Mouse (Mus musculus): ENCODE measurements around the gene Dnajb8. TPM values are rescaled to one million over a fixed set of nuclear protein-coding genes. Genes with fewer than 3 reads are reported as not detected.

Gene Dnajb8
- polyA plus RNA-seq, 1 experiment from 2014 or later, result not detected

GRCm38 (mm10) chr6:88209453-88209852, 12.6 kb upstream of the Dnajb8 start:
- H3K27ac ChIP-seq (ENCODE audit: low read depth, low read length), result no peak overlapping the region
- H3K9me3 ChIP-seq (replicated peaks; ENCODE audit: control insufficient read depth, low read length), result no peaks in the 10 kb centered on the region
- DNase-seq (ENCODE audit: low spot score) (no peak), ATAC-seq (no peak)
- no peak overlapping the region for H3K4me2 ChIP-seq (ENCODE audit: low read length)
- no peak overlapping the region for H3K4me3 ChIP-seq (ENCODE audit: low read depth, low read length)
- peaks cover 33% of the 10 kb centered on the region for H3K27me3 ChIP-seq (replicated peaks; ENCODE audit: control insufficient read depth, insufficient read depth, low read length)
- WGBS, result 77% methylated on average over 5 of the region's 5 CpGs
- no peak overlapping the region for H3K9ac ChIP-seq (ENCODE audit: low read length)
- no peaks in the 10 kb centered on the region for H3K4me1 ChIP-seq (ENCODE audit: control insufficient read depth, insufficient read depth, low read length)
- no peaks in the 10 kb centered on the region for H3K36me3 ChIP-seq (ENCODE audit: control insufficient read depth, insufficient read depth, low read length)

- Histone ChIP-seq H3K9me3 (replicated peaks; ENCODE audit: control insufficient read depth, low read length) (no peaks in the 10 kb centered on the region), H3K4me3 (ENCODE audit: low read depth, low read length) (no peak overlapping the region), H3K27me3 (replicated peaks; ENCODE audit: control insufficient read depth, insufficient read depth, low read length) (peaks cover 26% of the 10 kb centered on the region), H3K27ac (ENCODE audit: low read depth, low read length) (no peak overlapping the region), H3K4me1 (ENCODE audit: control insufficient read depth, insufficient read depth, low read length) (no peaks in the 10 kb centered on the region), H3K36me3 (ENCODE audit: control insufficient read depth, insufficient read depth, low read length) (no peaks in the 10 kb centered on the region), H3K9ac (ENCODE audit: low read length) (no peak overlapping the region), H3K4me2 (ENCODE audit: low read length) (no peak overlapping the region)
- ATAC-seq (no peak), DNase-seq (ENCODE audit: low spot score) (no peak)
- WGBS, result 61% methylated on average over 3 of the region's 3 CpGs
Measured at GRCm38 (mm10) chr6:88210182-88210581, 11.9 kb upstream of the Dnajb8 start.

- Histone ChIP-seq H3K27ac (ENCODE audit: low read depth, low read length) (no peak overlapping the region), H3K9ac (ENCODE audit: low read length) (no peak overlapping the region), H3K4me3 (ENCODE audit: low read depth, low read length) (no peak overlapping the region), H3K36me3 (ENCODE audit: control insufficient read depth, insufficient read depth, low read length) (no peaks in the 10 kb centered on the region), H3K4me2 (ENCODE audit: low read length) (no peak overlapping the region), H3K27me3 (replicated peaks; ENCODE audit: control insufficient read depth, insufficient read depth, low read length) (no peaks in the 10 kb centered on the region), H3K9me3 (replicated peaks; ENCODE audit: control insufficient read depth, low read length) (no peaks in the 10 kb centered on the region), H3K4me1 (ENCODE audit: control insufficient read depth, insufficient read depth, low read length) (no peaks in the 10 kb centered on the region)
- no peak for DNase-seq (ENCODE audit: low spot score)
- WGBS, result 47% methylated on average over 6 of the region's 6 CpGs
- no peak for ATAC-seq
Measured at GRCm38 (mm10) chr6:88215797-88216196, 6.3 kb upstream of the Dnajb8 start.

GRCm38 (mm10) chr6:88216199-88216598, 5.9 kb upstream of the Dnajb8 start:
- Histone ChIP-seq H3K4me1 (ENCODE audit: control insufficient read depth, insufficient read depth, low read length) (no peaks in the 10 kb centered on the region), H3K4me3 (ENCODE audit: low read depth, low read length) (no peak overlapping the region), H3K27me3 (replicated peaks; ENCODE audit: control insufficient read depth, insufficient read depth, low read length) (no peaks in the 10 kb centered on the region), H3K36me3 (ENCODE audit: control insufficient read depth, insufficient read depth, low read length) (no peaks in the 10 kb centered on the region), H3K4me2 (ENCODE audit: low read length) (no peak overlapping the region), H3K27ac (ENCODE audit: low read depth, low read length) (no peak overlapping the region), H3K9me3 (replicated peaks; ENCODE audit: control insufficient read depth, low read length) (no peaks in the 10 kb centered on the region), H3K9ac (ENCODE audit: low read length) (no peak overlapping the region)
- 69% methylated on average over 4 of the region's 4 CpGs for WGBS
- DNase-seq (ENCODE audit: low spot score), result no peak
- no peak for ATAC-seq

- no peak for ATAC-seq
- 2% methylated on average over 4 of the region's 4 CpGs for WGBS
- Histone ChIP-seq H3K9me3 (replicated peaks; ENCODE audit: control insufficient read depth, low read length) (no peaks in the 10 kb centered on the region), H3K4me3 (ENCODE audit: low read depth, low read length) (no peak overlapping the region), H3K9ac (ENCODE audit: low read length) (no peak overlapping the region), H3K27me3 (replicated peaks; ENCODE audit: control insufficient read depth, insufficient read depth, low read length) (no peaks in the 10 kb centered on the region), H3K36me3 (ENCODE audit: control insufficient read depth, insufficient read depth, low read length) (no peaks in the 10 kb centered on the region), H3K4me1 (ENCODE audit: control insufficient read depth, insufficient read depth, low read length) (no peaks in the 10 kb centered on the region), H3K27ac (ENCODE audit: low read depth, low read length) (no peak overlapping the region), H3K4me2 (ENCODE audit: low read length) (no peak overlapping the region)
- no peak for DNase-seq (ENCODE audit: low spot score)
Measured at GRCm38 (mm10) chr6:88219094-88219493, 3.0 kb upstream of the Dnajb8 start.

- Histone ChIP-seq H3K9me3 (replicated peaks; ENCODE audit: control insufficient read depth, low read length) (no peaks in the 10 kb centered on the region), H3K27me3 (replicated peaks; ENCODE audit: control insufficient read depth, insufficient read depth, low read length) (no peaks in the 10 kb centered on the region), H3K36me3 (ENCODE audit: control insufficient read depth, insufficient read depth, low read length) (no peaks in the 10 kb centered on the region), H3K4me2 (ENCODE audit: low read length) (no peak overlapping the region), H3K4me3 (ENCODE audit: low read depth, low read length) (no peak overlapping the region), H3K4me1 (ENCODE audit: control insufficient read depth, insufficient read depth, low read length) (0 out of 2 replicates have a peak, but pooled peaks cover 3% of the 10 kb centered on the region), H3K27ac (ENCODE audit: low read depth, low read length) (no peak overlapping the region), H3K9ac (ENCODE audit: low read length) (no peak overlapping the region)
- ATAC-seq (peak; percentile 44; the same call in 1 of the 2 replicates), DNase-seq (ENCODE audit: low spot score) (no peak)
- WGBS, result 19% methylated on average over 5 of the region's 5 CpGs
Measured at GRCm38 (mm10) chr6:88226570-88226994, 4.5 kb downstream of the Dnajb8 start.

- 62% methylated on average over 7 of the region's 7 CpGs for WGBS
- H3K4me3 ChIP-seq (ENCODE audit: low read depth, low read length), result no peak overlapping the region
- no peak overlapping the region for H3K27ac ChIP-seq (ENCODE audit: low read depth, low read length)
- DNase-seq (ENCODE audit: low spot score) (no peak), ATAC-seq (no peak)
- no peak overlapping the region for H3K9ac ChIP-seq (ENCODE audit: low read length)
- H3K9me3 ChIP-seq (replicated peaks; ENCODE audit: control insufficient read depth, low read length), result no peaks in the 10 kb centered on the region
- H3K4me1 ChIP-seq (ENCODE audit: control insufficient read depth, insufficient read depth, low read length), result 0 out of 2 replicates have a peak, but pooled peaks cover 3% of the 10 kb centered on the region
- H3K4me2 ChIP-seq (ENCODE audit: low read length), result no peak overlapping the region
- H3K36me3 ChIP-seq (ENCODE audit: control insufficient read depth, insufficient read depth, low read length), result no peaks in the 10 kb centered on the region
- H3K27me3 ChIP-seq (replicated peaks; ENCODE audit: control insufficient read depth, insufficient read depth, low read length), result no peaks in the 10 kb centered on the region
Measured at GRCm38 (mm10) chr6:88227537-88227936, 5.5 kb downstream of the Dnajb8 start.

- Histone ChIP-seq H3K4me2 (ENCODE audit: low read length) (no peak overlapping the region), H3K27ac (ENCODE audit: low read depth, low read length) (no peak overlapping the region), H3K27me3 (replicated peaks; ENCODE audit: control insufficient read depth, insufficient read depth, low read length) (no peaks in the 10 kb centered on the region), H3K9me3 (replicated peaks; ENCODE audit: control insufficient read depth, low read length) (no peaks in the 10 kb centered on the region), H3K9ac (ENCODE audit: low read length) (no peak overlapping the region), H3K4me1 (ENCODE audit: control insufficient read depth, insufficient read depth, low read length) (0 out of 2 replicates have a peak, but pooled peaks cover 3% of the 10 kb centered on the region), H3K4me3 (ENCODE audit: low read depth, low read length) (no peak overlapping the region), H3K36me3 (ENCODE audit: control insufficient read depth, insufficient read depth, low read length) (no peaks in the 10 kb centered on the region)
- DNase-seq (ENCODE audit: low spot score) (no peak), ATAC-seq (no peak)
- 87% methylated on average over 12 of the region's 12 CpGs for whole genome bisulfite sequencing
Measured at GRCm38 (mm10) chr6:88229221-88229620, 7.2 kb downstream of the Dnajb8 start.

- Histone ChIP-seq H3K27me3 (replicated peaks; ENCODE audit: control insufficient read depth, insufficient read depth, low read length) (no peaks in the 10 kb centered on the region; the same call in 1 of the 2 replicates), H3K4me2 (ENCODE audit: low read length) (no peak overlapping the region), H3K4me1 (ENCODE audit: control insufficient read depth, insufficient read depth, low read length) (peaks cover 5% of the 10 kb centered on the region; the same call in 1 of the 2 replicates), H3K9me3 (replicated peaks; ENCODE audit: control insufficient read depth, low read length) (no peaks in the 10 kb centered on the region), H3K27ac (ENCODE audit: low read depth, low read length) (no peak overlapping the region), H3K4me3 (ENCODE audit: low read depth, low read length) (no peak overlapping the region), H3K36me3 (ENCODE audit: control insufficient read depth, insufficient read depth, low read length) (no peaks in the 10 kb centered on the region), H3K9ac (ENCODE audit: low read length) (no peak overlapping the region)
- DNase-seq (ENCODE audit: low spot score), result no peak
- 85% methylated on average over 7 of the region's 7 CpGs for WGBS
- ATAC-seq, result no peak
Measured at GRCm38 (mm10) chr6:88231821-88232220, 9.8 kb downstream of the Dnajb8 start.

All from forebrain, embryonic 14.5 days (tissue).